Mouse (Mus musculus): ENCODE data around the gene Ric3. TPM values are rescaled to one million over a fixed set of nuclear protein-coding genes. Genes with fewer than 3 reads are reported as not detected.

The Ric3 gene
- polyA plus RNA-seq, 1 experiment from 2014 or later: 34.6 TPM

- no peak overlapping the region for H3K27ac ChIP-seq (ENCODE audit: low read depth, low read length)
- H3K4me2 ChIP-seq (ENCODE audit: low read depth, low read length): no peak overlapping the region
- no peaks in the 10 kb centered on the region for H3K9me3 ChIP-seq (ENCODE audit: control insufficient read depth, low read length)
- no peak overlapping the region for H3K9ac ChIP-seq (replicated peaks; ENCODE audit: low read depth, low read length)
- 66% methylated on average over 5 of the region's 5 CpGs for WGBS
- H3K4me3 ChIP-seq (ENCODE audit: low read depth, low read length): no peak overlapping the region
- ATAC-seq (ENCODE audit: low read depth): no peak
- no peaks in the 10 kb centered on the region for H3K36me3 ChIP-seq (ENCODE audit: control insufficient read depth, insufficient read depth, low read length)
- H3K4me1 ChIP-seq (ENCODE audit: control insufficient read depth, insufficient read depth, low read length): no peaks in the 10 kb centered on the region
- no peaks in the 10 kb centered on the region for H3K27me3 ChIP-seq (ENCODE audit: control insufficient read depth, insufficient read depth, low read length)
Observed at GRCm38 (mm10) chr7:109072326-109072725, 10.8 kb downstream of the Ric3 start.

DNA sequence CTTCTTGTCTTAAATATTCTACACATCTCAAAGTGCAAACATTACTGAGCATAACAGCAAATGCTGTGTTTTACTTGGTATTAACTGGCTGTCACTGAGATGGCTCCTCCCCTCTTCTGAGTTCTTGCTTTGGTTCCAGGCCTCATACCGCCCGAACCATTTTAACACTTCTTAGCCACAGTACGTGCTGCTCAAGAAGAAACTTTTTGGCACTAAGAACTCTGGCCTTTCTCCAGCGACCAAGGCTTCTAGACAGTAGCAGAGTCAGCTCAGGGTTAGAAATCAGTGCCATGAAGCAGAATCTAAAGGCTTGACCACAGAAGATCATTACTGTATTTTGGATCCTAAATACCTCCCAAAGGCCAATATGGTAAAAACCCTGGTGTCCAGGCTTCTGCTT, 13.5 kb downstream of the Ric3 start:
- Histone ChIP-seq H3K9ac (replicated peaks; ENCODE audit: low read depth, low read length) (no peak overlapping the region), H3K4me2 (ENCODE audit: low read depth, low read length) (no peak overlapping the region), H3K4me3 (ENCODE audit: low read depth, low read length) (no peak overlapping the region), H3K9me3 (ENCODE audit: control insufficient read depth, low read length) (no peaks in the 10 kb centered on the region), H3K4me1 (ENCODE audit: control insufficient read depth, insufficient read depth, low read length) (no peaks in the 10 kb centered on the region), H3K36me3 (ENCODE audit: control insufficient read depth, insufficient read depth, low read length) (no peaks in the 10 kb centered on the region), H3K27ac (ENCODE audit: low read depth, low read length) (no peak overlapping the region), H3K27me3 (ENCODE audit: control insufficient read depth, insufficient read depth, low read length) (no peaks in the 10 kb centered on the region)
- WGBS: 90% methylated on average over 4 of the region's 4 CpGs
- ATAC-seq (ENCODE audit: low read depth): no peak

DNA sequence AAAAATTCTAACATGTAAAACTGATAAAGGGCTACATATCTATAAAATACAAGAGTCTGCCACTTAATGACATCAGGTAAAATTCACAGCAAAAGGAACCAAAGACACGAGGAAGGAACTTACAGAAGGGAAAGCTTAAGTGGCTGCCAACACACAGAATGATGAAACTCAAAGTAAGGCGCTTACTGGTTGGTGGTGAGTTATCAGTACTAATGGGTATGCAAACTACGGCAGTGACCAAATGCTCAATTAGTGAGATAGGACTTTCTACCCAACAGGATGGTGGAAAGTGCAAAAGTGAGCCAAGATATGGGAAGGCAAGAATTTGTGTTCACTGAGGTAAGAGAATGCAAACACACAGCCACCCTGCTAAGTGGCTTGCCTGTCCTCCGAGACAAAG, 23.6 kb downstream of the Ric3 start:
- Histone ChIP-seq H3K4me3 (ENCODE audit: low read depth, low read length) (no peak overlapping the region), H3K9me3 (ENCODE audit: control insufficient read depth, low read length) (no peaks in the 10 kb centered on the region), H3K27me3 (ENCODE audit: control insufficient read depth, insufficient read depth, low read length) (no peaks in the 10 kb centered on the region), H3K27ac (ENCODE audit: low read depth, low read length) (no peak overlapping the region), H3K4me2 (ENCODE audit: low read depth, low read length) (no peak overlapping the region), H3K36me3 (ENCODE audit: control insufficient read depth, insufficient read depth, low read length) (no peaks in the 10 kb centered on the region; the same call in 1 of the 2 replicates), H3K9ac (replicated peaks; ENCODE audit: low read depth, low read length) (no peak overlapping the region), H3K4me1 (ENCODE audit: control insufficient read depth, insufficient read depth, low read length) (no peaks in the 10 kb centered on the region)
- 91% methylated on average over 4 of the region's 4 CpGs for WGBS
- no peak for ATAC-seq (ENCODE audit: low read depth)

DNA sequence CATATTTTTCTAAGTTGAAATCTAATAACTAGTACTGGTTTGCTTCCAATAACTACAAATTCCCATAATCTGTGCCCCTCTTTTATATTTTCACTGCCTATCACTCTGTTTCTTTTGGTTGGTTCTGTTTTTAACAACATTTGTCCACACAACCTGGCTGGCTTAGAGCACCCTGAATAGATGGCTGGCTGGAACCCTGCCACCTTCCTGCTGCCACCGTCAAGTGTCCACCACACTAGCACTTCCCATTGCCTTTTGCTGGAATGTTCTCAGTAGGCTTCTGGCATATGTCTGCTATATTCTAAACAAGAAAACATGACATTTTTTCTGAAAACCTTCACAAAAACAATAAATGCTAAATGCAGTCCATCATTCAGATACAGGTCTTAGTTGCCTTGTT, 32.3 kb downstream of the Ric3 start:
- Histone ChIP-seq H3K4me3 (ENCODE audit: low read depth, low read length) (no peak overlapping the region), H3K4me2 (ENCODE audit: low read depth, low read length) (no peak overlapping the region), H3K9me3 (ENCODE audit: control insufficient read depth, low read length) (no peaks in the 10 kb centered on the region), H3K27ac (ENCODE audit: low read depth, low read length) (no peak overlapping the region), H3K9ac (replicated peaks; ENCODE audit: low read depth, low read length) (no peak overlapping the region), H3K36me3 (ENCODE audit: control insufficient read depth, insufficient read depth, low read length) (peaks cover 3% of the 10 kb centered on the region; the same call in 1 of the 2 replicates), H3K27me3 (ENCODE audit: control insufficient read depth, insufficient read depth, low read length) (no peaks in the 10 kb centered on the region), H3K4me1 (ENCODE audit: control insufficient read depth, insufficient read depth, low read length) (no peaks in the 10 kb centered on the region)
- WGBS: 92% methylated on average over 1 of the region's 1 CpGs
- no peak for ATAC-seq (ENCODE audit: low read depth)

GRCm38 (mm10) chr7:109045876-109046275, 37.3 kb downstream of the Ric3 start:
- Histone ChIP-seq H3K27me3 (ENCODE audit: control insufficient read depth, insufficient read depth, low read length) (no peaks in the 10 kb centered on the region), H3K9ac (replicated peaks; ENCODE audit: low read depth, low read length) (no peak overlapping the region), H3K4me3 (ENCODE audit: low read depth, low read length) (no peak overlapping the region), H3K9me3 (ENCODE audit: control insufficient read depth, low read length) (no peaks in the 10 kb centered on the region), H3K4me1 (ENCODE audit: control insufficient read depth, insufficient read depth, low read length) (no peaks in the 10 kb centered on the region), H3K4me2 (ENCODE audit: low read depth, low read length) (no peak overlapping the region), H3K27ac (ENCODE audit: low read depth, low read length) (no peak overlapping the region), H3K36me3 (ENCODE audit: control insufficient read depth, insufficient read depth, low read length) (no peaks in the 10 kb centered on the region)
- WGBS: 96% methylated on average over 2 of the region's 2 CpGs
- no peak for ATAC-seq (ENCODE audit: low read depth)

GRCm38 (mm10) chr7:109039445-109039844, 43.7 kb downstream of the Ric3 start:
- WGBS: 87% methylated on average over 5 of the region's 5 CpGs
- ATAC-seq (ENCODE audit: low read depth): no peak
- no peaks in the 10 kb centered on the region for H3K27me3 ChIP-seq (ENCODE audit: control insufficient read depth, insufficient read depth, low read length)
- no peak overlapping the region for H3K4me2 ChIP-seq (ENCODE audit: low read depth, low read length)
- no peak overlapping the region for H3K4me3 ChIP-seq (ENCODE audit: low read depth, low read length)
- H3K9ac ChIP-seq (replicated peaks; ENCODE audit: low read depth, low read length): no peak overlapping the region
- H3K9me3 ChIP-seq (ENCODE audit: control insufficient read depth, low read length): no peaks in the 10 kb centered on the region
- H3K27ac ChIP-seq (ENCODE audit: low read depth, low read length): no peak overlapping the region
- H3K4me1 ChIP-seq (ENCODE audit: control insufficient read depth, insufficient read depth, low read length): no peaks in the 10 kb centered on the region
- no peaks in the 10 kb centered on the region for H3K36me3 ChIP-seq (ENCODE audit: control insufficient read depth, insufficient read depth, low read length)

GRCm38 (mm10) chr7:109038987-109039386, 44.1 kb downstream of the Ric3 start:
- H3K4me3 ChIP-seq (ENCODE audit: low read depth, low read length): no peak overlapping the region
- H3K9ac ChIP-seq (replicated peaks; ENCODE audit: low read depth, low read length): no peak overlapping the region
- no peaks in the 10 kb centered on the region for H3K27me3 ChIP-seq (ENCODE audit: control insufficient read depth, insufficient read depth, low read length)
- no peaks in the 10 kb centered on the region for H3K36me3 ChIP-seq (ENCODE audit: control insufficient read depth, insufficient read depth, low read length)
- H3K9me3 ChIP-seq (ENCODE audit: control insufficient read depth, low read length): no peaks in the 10 kb centered on the region
- no peak for ATAC-seq (ENCODE audit: low read depth)
- no peaks in the 10 kb centered on the region for H3K4me1 ChIP-seq (ENCODE audit: control insufficient read depth, insufficient read depth, low read length)
- 68% methylated on average over 1 of the region's 1 CpGs for whole genome bisulfite sequencing
- H3K4me2 ChIP-seq (ENCODE audit: low read depth, low read length): no peak overlapping the region
- H3K27ac ChIP-seq (ENCODE audit: low read depth, low read length): no peak overlapping the region

- 87% methylated on average over 8 of the region's 8 CpGs for WGBS
- Histone ChIP-seq H3K36me3 (ENCODE audit: control insufficient read depth, insufficient read depth, low read length) (no peaks in the 10 kb centered on the region), H3K9me3 (ENCODE audit: control insufficient read depth, low read length) (no peaks in the 10 kb centered on the region), H3K4me3 (ENCODE audit: low read depth, low read length) (no peak overlapping the region), H3K27ac (ENCODE audit: low read depth, low read length) (no peak overlapping the region), H3K27me3 (ENCODE audit: control insufficient read depth, insufficient read depth, low read length) (no peaks in the 10 kb centered on the region), H3K4me2 (ENCODE audit: low read depth, low read length) (no peak overlapping the region), H3K9ac (replicated peaks; ENCODE audit: low read depth, low read length) (no peak overlapping the region), H3K4me1 (ENCODE audit: control insufficient read depth, insufficient read depth, low read length) (no peaks in the 10 kb centered on the region)
- ATAC-seq (ENCODE audit: low read depth): no peak
Observed at GRCm38 (mm10) chr7:109038121-109038735, 44.9 kb downstream of the Ric3 start.

DNA sequence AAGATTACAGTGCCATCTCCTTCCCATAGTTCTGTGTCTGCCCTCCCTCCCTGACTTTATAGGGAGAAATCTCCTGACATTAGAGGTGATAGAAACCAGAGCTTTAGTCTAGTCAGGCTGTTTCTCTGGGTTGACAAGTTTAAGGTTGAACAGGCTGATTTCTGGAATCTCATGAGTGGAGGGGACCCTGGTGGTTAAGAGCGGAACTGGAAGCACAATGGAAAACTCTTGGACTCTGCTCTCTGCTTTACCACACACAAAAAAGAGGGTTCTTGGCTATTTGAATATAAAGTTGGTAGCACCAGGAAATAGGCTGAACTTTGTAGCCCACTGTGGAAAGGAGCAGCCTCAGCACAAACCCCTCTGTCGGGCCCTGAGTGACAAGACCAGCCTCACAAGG, 51.1 kb downstream of the Ric3 start:
- H3K27ac ChIP-seq (ENCODE audit: low read depth, low read length): no peak overlapping the region
- H3K4me1 ChIP-seq (ENCODE audit: control insufficient read depth, insufficient read depth, low read length): no peaks in the 10 kb centered on the region
- no peak for ATAC-seq (ENCODE audit: low read depth)
- H3K9me3 ChIP-seq (ENCODE audit: control insufficient read depth, low read length): no peaks in the 10 kb centered on the region
- H3K9ac ChIP-seq (replicated peaks; ENCODE audit: low read depth, low read length): no peak overlapping the region
- 94% methylated on average over 2 of the region's 2 CpGs for WGBS
- no peak overlapping the region for H3K4me3 ChIP-seq (ENCODE audit: low read depth, low read length)
- H3K27me3 ChIP-seq (ENCODE audit: control insufficient read depth, insufficient read depth, low read length): no peaks in the 10 kb centered on the region
- H3K4me2 ChIP-seq (ENCODE audit: low read depth, low read length): no peak overlapping the region
- H3K36me3 ChIP-seq (ENCODE audit: control insufficient read depth, insufficient read depth, low read length): peaks cover 14% of the 10 kb centered on the region; the same call in 1 of the 2 replicates
